Mouse (Mus musculus): Measurements from ENCODE around the gene Hs6st1. TPM values are rescaled to one million over a fixed set of nuclear protein-coding genes. Genes with fewer than 3 reads are reported as not detected.
A peak's percentile ranks its signal among the peaks of the same experiment; 100 is the strongest.

Gene Hs6st1
- polyA plus RNA-seq, 1 experiment: 33.8 TPM

DNA sequence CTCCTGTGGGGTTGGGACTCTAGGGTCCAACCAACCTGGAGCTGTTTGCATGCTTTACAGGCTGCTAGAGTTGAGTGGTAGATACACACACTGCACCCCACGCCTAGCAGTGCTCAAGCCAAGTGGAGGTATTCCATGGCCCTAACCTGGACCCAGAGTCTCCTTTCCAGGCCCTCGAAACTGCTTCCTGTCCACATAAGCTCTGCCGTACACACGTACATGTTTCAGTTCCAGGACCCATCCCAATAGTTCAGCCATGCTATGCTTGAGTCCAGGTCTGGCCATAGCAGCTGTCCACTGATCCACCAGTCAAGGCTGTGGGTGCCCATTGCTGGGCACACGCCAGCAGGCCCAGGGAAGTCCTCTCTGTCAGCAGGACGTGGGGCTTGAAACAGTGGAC, 2.0 kb downstream of the Hs6st1 start:
- WGBS: 45% methylated on average over 6 of the region's 6 CpGs
- peaks cover 21% of the 10 kb centered on the region for H3K4me1 ChIP-seq (ENCODE audit: control insufficient read depth, insufficient read depth, low read length)
- DNase-seq: no peak
- H3K4me3 ChIP-seq (replicated peaks; ENCODE audit: extremely low read depth, low read depth, low read length): peak overlapping the region; percentile 31
- TF ChIP-seq CTCF (IDR thresholded peaks at IDR 0.05; ENCODE audit: insufficient read depth, low read length): no peak
- TF ChIP-seq POLR2A (IDR thresholded peaks at IDR 0.05; ENCODE audit: borderline replicate concordance, extremely low read depth, low read depth, low read length): no peak

DNA sequence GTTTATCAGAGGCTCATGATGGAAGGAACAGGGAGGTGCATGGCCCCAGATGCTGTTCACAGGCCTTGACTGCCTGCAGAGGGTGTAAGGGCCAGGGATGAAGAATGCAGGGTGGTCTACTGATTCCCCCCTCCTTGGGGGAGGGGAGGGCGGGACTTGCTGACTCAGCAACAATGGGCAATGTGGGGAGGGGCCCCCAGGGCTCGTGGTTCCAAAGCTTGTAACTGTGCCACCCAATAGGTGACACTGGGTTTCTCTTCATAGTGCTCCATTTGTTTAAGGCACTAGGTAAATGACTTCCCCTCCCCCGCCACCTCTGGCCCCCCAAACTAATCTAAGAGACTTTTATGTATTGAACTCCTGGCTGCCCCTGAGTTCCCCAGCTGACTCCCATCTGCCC, 2.5 kb downstream of the Hs6st1 start:
- DNase-seq: no peak
- Histone ChIP-seq H3K4me3 (replicated peaks; ENCODE audit: extremely low read depth, low read depth, low read length) (no peak overlapping the region), H3K4me1 (ENCODE audit: control insufficient read depth, insufficient read depth, low read length) (peaks cover 23% of the 10 kb centered on the region)
- TF ChIP-seq POLR2A (IDR thresholded peaks at IDR 0.05; ENCODE audit: borderline replicate concordance, extremely low read depth, low read depth, low read length): no peak
- TF ChIP-seq CTCF (IDR thresholded peaks at IDR 0.05; ENCODE audit: insufficient read depth, low read length): no peak
- WGBS: 51% methylated on average over 3 of the region's 3 CpGs

DNA sequence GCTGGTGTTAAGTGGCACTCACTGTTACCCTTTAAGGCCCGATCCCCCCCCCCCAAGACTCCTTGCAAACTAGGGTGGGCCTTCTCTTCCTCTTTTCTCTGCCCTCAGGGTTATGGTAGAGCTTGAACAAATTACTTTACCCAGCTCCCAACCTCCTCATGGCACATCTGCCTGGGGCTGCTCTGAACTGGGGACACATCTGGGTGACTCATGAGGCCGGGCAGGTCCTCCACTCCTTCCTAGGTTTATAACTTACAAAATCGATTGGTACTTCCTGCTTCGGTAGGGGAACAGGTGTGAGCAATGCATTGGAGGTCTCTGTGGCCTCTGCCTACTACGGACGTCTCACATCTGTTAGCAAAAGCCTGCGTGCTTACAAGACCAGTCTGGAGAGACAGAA, 3.0 kb downstream of the Hs6st1 start:
- DNase-seq: no peak
- 55% methylated on average over 7 of the region's 7 CpGs for WGBS
- Histone ChIP-seq H3K4me1 (ENCODE audit: control insufficient read depth, insufficient read depth, low read length) (peaks cover 23% of the 10 kb centered on the region), H3K4me3 (replicated peaks; ENCODE audit: extremely low read depth, low read depth, low read length) (no peak overlapping the region)
- no peak for TF ChIP-seq CTCF (IDR thresholded peaks at IDR 0.05; ENCODE audit: insufficient read depth, low read length)
- TF ChIP-seq POLR2A (IDR thresholded peaks at IDR 0.05; ENCODE audit: borderline replicate concordance, extremely low read depth, low read depth, low read length): no peak

DNA sequence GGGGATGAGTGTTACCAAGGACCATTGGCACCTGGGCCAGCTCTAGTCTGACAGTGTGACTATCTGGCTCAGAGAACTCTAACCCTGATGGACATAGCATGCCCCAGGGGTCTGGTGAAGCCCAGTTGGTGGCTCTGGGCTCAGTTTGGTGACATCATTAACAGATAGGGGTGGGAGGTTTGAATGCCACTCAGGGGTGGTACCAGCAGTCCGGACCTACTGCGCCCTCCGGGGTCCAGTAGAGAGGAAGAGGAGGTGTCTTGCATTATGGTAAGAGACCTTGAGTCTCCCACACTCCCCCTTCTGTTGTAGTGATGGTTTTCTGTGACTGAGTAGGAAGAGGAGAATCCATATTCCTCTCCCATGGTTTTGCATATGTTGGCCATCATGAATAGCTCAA, 3.4 kb downstream of the Hs6st1 start:
- H3K4me3 ChIP-seq (replicated peaks; ENCODE audit: extremely low read depth, low read depth, low read length): no peak overlapping the region
- H3K4me1 ChIP-seq (ENCODE audit: control insufficient read depth, insufficient read depth, low read length): peaks cover 23% of the 10 kb centered on the region
- WGBS: 82% methylated on average over 3 of the region's 3 CpGs
- DNase-seq: no peak
- TF ChIP-seq CTCF (IDR thresholded peaks at IDR 0.05; ENCODE audit: insufficient read depth, low read length) (no peak), POLR2A (IDR thresholded peaks at IDR 0.05; ENCODE audit: borderline replicate concordance, extremely low read depth, low read depth, low read length) (no peak)

DNA sequence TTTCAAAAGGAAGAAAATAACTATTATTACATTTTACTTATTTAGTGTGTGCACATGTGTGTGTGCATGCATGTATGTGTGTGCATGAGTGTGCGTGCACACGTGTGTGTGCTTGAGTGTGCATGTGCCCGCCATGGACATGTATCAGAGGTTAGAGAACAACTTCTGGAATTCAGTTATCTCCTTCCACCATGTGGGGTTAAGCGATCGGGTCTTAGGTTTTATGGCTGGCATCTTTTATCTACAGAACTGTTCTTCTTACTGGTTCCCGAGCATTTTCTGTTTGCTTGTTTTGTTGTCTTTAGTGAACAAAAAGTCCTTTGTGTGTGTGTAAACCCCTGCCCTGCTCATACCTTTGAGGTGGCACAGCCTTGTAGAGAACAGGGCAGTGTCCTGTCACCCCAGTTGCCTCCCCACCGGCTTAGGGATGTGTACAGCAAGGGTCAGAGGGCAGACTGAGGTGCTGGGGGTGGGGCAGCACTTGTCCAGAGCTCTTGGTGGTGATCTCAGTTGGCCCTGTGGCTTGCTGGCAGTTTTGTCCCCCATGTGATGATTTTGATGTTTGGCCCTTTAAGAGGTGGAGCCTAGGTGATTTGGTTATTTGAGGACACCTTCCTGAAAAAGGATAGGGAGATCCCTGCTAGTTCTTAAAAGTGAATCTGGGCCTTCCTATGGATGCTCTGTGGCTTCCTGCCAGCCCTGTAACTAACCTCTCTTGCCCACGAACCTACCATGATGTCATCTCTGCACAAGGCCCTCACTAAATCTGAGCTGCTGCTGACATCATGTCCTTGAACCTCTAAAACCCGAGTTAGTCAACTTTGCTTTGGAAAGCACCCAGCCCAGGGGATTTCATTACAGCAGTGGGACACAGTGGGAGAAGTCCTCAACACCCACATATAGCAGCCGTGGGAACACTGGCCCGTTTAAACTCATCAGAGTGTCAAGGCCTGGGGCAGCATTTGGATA, 4.7 kb downstream of the Hs6st1 start:
- Histone ChIP-seq H3K4me3 (replicated peaks; ENCODE audit: extremely low read depth, low read depth, low read length) (no peak overlapping the region), H3K4me1 (ENCODE audit: control insufficient read depth, insufficient read depth, low read length) (peaks cover 21% of the 10 kb centered on the region)
- TF ChIP-seq POLR2A (IDR thresholded peaks at IDR 0.05; ENCODE audit: borderline replicate concordance, extremely low read depth, low read depth, low read length) (no peak), CTCF (IDR thresholded peaks at IDR 0.05; ENCODE audit: insufficient read depth, low read length) (no peak)
- DNase-seq: no peak
- WGBS: 59% methylated on average over 11 of the region's 11 CpGs

DNA sequence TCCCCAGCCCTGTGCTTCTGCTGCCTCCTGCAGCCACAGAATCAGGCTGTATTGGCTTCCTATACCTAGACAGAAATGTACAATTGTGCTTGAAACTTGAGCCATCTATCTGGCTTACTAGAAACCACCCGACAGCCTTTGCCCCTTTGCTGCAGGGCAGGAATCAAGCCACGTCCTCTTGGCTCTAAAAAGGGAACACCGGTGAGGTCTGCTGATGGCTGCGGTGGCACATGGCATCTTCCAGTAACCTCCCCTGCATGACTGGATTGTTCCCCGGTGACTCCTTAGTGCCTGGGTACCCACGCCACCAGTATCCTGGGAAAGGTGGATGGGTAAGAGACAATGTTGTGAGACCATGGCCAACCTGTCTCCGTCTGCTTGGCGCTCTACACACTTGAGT, 5.4 kb downstream of the Hs6st1 start:
- no peak overlapping the region for H3K4me3 ChIP-seq (replicated peaks; ENCODE audit: extremely low read depth, low read depth, low read length)

DNA sequence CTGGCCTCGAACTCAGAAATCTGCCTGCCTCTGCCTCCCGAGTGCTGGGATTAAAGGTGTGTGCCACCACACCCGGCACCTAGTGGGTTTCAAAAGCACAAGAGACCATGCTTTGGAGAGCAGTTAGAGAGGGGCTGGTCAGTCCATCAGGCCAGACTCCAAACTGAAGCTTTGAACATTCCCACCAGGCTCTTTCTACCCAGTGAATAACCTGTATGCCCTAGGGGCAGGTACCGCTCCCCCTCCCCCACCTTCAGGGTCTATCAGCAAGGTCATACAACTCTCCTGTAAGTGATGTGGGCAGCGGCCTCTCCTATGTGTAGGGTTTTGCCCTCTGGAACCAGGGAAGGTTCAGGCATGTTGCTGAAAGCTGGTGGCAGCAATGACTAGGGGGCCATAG, 6.0 kb downstream of the Hs6st1 start:
- WGBS: 98% methylated on average over 5 of the region's 5 CpGs
- DNase-seq: no peak
- Histone ChIP-seq H3K4me1 (ENCODE audit: control insufficient read depth, insufficient read depth, low read length) (peaks cover 22% of the 10 kb centered on the region), H3K4me3 (replicated peaks; ENCODE audit: extremely low read depth, low read depth, low read length) (no peak overlapping the region)
- TF ChIP-seq CTCF (IDR thresholded peaks at IDR 0.05; ENCODE audit: insufficient read depth, low read length) (no peak), POLR2A (IDR thresholded peaks at IDR 0.05; ENCODE audit: borderline replicate concordance, extremely low read depth, low read depth, low read length) (no peak)

More for the DNA sequence above, 5.4 kb downstream of the Hs6st1 start:
- no peak for TF ChIP-seq CTCF (IDR thresholded peaks at IDR 0.05; ENCODE audit: insufficient read depth, low read length)
- TF ChIP-seq POLR2A (IDR thresholded peaks at IDR 0.05; ENCODE audit: borderline replicate concordance, extremely low read depth, low read depth, low read length): no peak
- peaks cover 22% of the 10 kb centered on the region for H3K4me1 ChIP-seq (ENCODE audit: control insufficient read depth, insufficient read depth, low read length)
- no peak for DNase-seq
- 85% methylated on average over 8 of the region's 8 CpGs for WGBS

- peaks cover 24% of the 10 kb centered on the region for H3K4me1 ChIP-seq (ENCODE audit: control insufficient read depth, insufficient read depth, low read length)
- H3K4me3 ChIP-seq (replicated peaks; ENCODE audit: extremely low read depth, low read depth, low read length): no peak overlapping the region
- no peak for DNase-seq
- WGBS: 80% methylated on average over 7 of the region's 7 CpGs
- TF ChIP-seq CTCF (IDR thresholded peaks at IDR 0.05; ENCODE audit: insufficient read depth, low read length) (no peak), POLR2A (IDR thresholded peaks at IDR 0.05; ENCODE audit: borderline replicate concordance, extremely low read depth, low read depth, low read length) (no peak)
These were observed 6.8 kb downstream of the Hs6st1 start for GRCm38 (mm10) chr1:36074968-36075367.

DNA sequence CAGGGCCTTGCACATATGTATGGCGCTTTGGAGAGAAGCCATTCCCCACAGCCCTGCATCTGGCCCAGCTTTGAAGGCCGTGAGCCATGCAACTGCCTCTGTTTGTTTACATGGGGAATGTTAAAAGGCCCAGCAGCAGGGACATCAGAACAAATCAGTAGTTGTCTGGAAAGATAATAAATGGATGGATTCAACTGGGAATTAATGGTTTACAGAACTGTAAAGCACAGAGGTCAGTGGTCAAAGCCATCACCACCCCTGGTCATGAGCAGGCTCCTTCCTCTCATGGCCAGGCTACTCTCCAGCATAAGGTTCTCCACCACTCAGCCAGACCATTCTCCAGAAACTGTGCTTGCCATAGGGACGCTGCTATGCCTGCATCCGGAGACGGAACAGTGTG, 7.5 kb downstream of the Hs6st1 start:
- H3K4me1 ChIP-seq (ENCODE audit: control insufficient read depth, insufficient read depth, low read length): peaks cover 17% of the 10 kb centered on the region
- no peak overlapping the region for H3K4me3 ChIP-seq (replicated peaks; ENCODE audit: extremely low read depth, low read depth, low read length)
- TF ChIP-seq POLR2A (IDR thresholded peaks at IDR 0.05; ENCODE audit: borderline replicate concordance, extremely low read depth, low read depth, low read length) (no peak), CTCF (IDR thresholded peaks at IDR 0.05; ENCODE audit: insufficient read depth, low read length) (no peak)
- WGBS: 79% methylated on average over 5 of the region's 5 CpGs
- DNase-seq: no peak

DNA sequence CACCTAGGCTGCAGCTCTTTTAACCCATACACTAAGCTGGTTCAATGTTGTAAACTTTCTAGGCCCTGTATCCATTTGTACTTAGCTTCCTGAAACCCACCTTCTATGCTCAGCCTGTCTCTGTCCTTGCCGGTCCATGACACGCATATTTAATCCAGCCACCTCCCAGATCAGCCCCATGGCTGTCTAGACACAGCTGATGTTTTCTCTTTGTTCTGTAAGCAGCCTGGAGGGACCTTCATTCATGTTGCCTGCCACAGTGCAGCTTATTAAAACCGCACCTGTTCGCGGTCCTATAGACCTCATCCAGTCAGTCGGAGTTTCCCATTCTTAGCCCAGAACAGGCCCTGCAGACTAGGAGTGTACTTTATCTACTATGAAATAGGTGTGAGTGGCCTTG, 8.9 kb downstream of the Hs6st1 start:
- TF ChIP-seq POLR2A (IDR thresholded peaks at IDR 0.05; ENCODE audit: borderline replicate concordance, extremely low read depth, low read depth, low read length) (no peak), CTCF (IDR thresholded peaks at IDR 0.05; ENCODE audit: insufficient read depth, low read length) (no peak)
- 85% methylated on average over 6 of the region's 6 CpGs for WGBS
- H3K4me1 ChIP-seq (ENCODE audit: control insufficient read depth, insufficient read depth, low read length): peaks cover 10% of the 10 kb centered on the region
- H3K4me3 ChIP-seq (replicated peaks; ENCODE audit: extremely low read depth, low read depth, low read length): no peak overlapping the region
- DNase-seq: no peak
